Mouse (Mus musculus): Measurements from ENCODE around the gene Egln1.

Egln1 gene

GRCm38 (mm10) chr8:124944406-124944805, 4.7 kb downstream of the Egln1 start:
- no peak for DNase-seq (ENCODE audit: low read depth, low spot score)

DNA sequence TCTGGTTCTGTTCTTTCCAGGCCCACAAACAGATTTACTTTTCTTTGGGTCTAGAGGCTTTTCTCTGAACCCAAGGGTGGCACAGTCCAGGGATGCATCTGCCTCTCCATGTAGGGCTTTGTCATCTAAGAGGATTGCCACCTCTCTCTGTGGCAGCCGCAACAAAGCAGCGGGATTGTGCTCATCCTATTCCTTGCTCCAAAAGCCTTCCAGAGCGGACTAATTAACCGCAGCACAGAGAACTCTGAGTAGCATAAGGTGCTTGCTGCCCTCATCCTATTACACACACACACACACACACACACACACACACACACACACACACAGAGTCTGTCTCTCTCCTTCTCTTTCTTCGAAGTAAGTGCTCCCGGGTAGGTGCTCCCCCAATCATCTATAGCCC, 5.3 kb downstream of the Egln1 start:
- no peak for DNase-seq (ENCODE audit: low read depth, low spot score)

GRCm38 (mm10) chr8:124937293-124937692, 11.8 kb downstream of the Egln1 start:
- DNase-seq (ENCODE audit: low read depth, low spot score): no peak

- DNase-seq (ENCODE audit: low read depth, low spot score): no peak
These were observed 12.4 kb downstream of the Egln1 start for GRCm38 (mm10) chr8:124936699-124937098.

- no peak for DNase-seq (ENCODE audit: low read depth, low spot score)
These were observed 14.0 kb downstream of the Egln1 start for GRCm38 (mm10) chr8:124935116-124935515.

DNA sequence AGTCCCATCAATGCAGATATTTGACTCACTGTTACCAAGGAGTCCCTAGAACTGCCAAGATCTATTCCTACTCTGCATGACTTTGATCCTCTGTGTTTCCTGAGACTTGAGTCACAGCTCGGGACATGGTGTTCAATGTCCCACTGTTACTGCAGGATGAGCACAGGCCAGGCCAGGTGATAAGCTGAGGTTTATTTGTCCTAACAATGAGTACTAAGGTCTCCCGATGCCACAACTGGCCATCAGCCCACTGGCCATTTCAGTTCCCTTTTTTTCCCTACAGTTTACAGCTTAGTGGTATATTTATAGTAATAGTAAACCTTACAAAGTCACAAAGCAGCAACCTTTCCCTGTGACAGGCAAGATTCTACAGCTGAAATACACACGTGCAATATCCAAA, 16.7 kb downstream of the Egln1 start:
- DNase-seq (ENCODE audit: low read depth, low spot score): no peak

- no peak for DNase-seq (ENCODE audit: low read depth, low spot score)
These were observed 18.5 kb downstream of the Egln1 start for GRCm38 (mm10) chr8:124930649-124931048.

GRCm38 (mm10) chr8:124930086-124930485, 19.0 kb downstream of the Egln1 start:
- no peak for DNase-seq (ENCODE audit: low read depth, low spot score)

GRCm38 (mm10) chr8:124929006-124929405, 20.1 kb downstream of the Egln1 start:
- DNase-seq (ENCODE audit: low read depth, low spot score): no peak

- no peak for DNase-seq (ENCODE audit: low read depth, low spot score)
These were observed 22.8 kb downstream of the Egln1 start for GRCm38 (mm10) chr8:124926351-124926771.

GRCm38 (mm10) chr8:124925544-124926266, 23.4 kb downstream of the Egln1 start:
- DNase-seq (ENCODE audit: low read depth, low spot score): no peak

GRCm38 (mm10) chr8:124923971-124924652, 25.0 kb downstream of the Egln1 start:
- DNase-seq (ENCODE audit: low read depth, low spot score): no peak

- DNase-seq (ENCODE audit: low read depth, low spot score): no peak
These were observed 26.5 kb downstream of the Egln1 start for GRCm38 (mm10) chr8:124922490-124923089.

DNA sequence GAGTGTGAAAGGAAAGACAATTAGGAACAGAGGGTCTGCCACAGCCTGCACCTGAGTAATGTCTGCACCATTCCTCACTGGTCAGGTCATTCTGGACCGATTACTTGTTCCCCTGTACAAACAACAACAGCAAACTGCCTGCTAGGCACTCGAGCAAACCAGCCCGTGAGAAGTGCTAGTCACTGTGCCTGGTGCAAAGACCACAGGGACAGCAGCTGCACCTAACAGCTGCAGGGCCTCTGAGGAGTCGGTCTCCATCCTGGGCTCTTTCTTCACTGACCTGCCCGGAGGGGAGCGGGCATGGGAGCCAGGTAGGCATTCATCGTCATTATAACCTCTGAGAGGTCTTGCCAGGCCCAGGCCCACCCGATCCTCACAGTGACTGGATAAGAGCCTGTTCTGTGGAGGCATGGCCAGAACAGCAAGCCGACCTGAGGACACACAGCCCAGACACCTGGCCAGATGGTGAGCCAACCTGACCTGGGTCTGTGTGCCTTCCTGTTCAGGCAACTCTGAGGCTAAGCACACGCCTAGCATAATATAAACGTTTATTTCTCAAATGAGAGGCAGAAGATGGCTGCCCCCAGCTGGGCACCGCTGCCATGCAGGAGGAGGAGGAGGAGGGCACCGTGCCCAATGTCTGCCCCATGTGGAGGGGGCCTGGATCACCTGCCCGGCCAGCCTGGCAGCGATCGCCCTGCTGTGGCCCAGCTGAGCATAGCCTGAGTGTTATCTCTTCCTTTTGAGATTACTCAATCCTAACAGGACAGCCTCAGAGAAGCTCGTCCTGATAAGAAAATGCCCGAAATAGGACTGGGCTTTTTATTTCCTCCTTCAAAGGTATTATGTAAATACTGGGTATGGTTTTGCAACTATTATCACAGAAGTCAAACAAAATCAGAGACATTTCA, 27.5 kb downstream of the Egln1 start:
- DNase-seq (ENCODE audit: low read depth, low spot score): no peak

DNA sequence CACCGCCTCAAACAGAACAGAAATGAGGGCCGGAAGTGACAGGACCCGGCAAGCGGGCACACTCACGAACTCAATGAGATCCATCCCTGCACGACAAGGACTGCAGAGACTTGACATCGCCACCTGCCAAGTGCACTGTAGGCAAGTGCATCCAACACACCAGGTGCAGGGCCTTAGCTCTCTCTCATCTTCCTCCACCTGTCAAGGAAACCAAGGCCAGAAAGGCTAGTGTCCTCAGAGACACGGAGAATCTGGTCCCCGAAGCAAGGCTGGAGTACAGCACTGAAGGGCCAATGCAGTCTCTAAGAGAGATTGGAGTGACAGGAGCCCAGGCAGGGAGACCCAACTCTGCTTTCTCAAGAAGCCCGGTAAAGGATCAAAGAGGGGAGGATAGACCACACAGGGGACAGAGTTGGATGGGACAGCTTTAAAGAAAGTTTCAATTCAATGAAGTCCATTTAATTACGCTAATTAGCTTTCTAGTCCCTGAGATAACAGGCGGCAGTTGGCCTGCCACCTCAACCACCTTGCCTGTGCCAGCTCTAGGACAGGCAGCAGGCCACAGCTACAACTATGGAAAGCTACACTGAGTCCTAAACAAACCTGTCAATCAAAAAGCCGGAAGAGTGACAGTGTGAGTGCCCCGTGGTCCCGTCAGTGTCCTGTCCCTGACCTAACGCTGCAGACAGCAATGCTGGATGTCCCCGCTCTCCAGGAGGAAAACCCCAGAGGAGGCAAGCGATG, 31.2 kb downstream of the Egln1 start:
- DNase-seq (ENCODE audit: low read depth, low spot score): no peak

DNA sequence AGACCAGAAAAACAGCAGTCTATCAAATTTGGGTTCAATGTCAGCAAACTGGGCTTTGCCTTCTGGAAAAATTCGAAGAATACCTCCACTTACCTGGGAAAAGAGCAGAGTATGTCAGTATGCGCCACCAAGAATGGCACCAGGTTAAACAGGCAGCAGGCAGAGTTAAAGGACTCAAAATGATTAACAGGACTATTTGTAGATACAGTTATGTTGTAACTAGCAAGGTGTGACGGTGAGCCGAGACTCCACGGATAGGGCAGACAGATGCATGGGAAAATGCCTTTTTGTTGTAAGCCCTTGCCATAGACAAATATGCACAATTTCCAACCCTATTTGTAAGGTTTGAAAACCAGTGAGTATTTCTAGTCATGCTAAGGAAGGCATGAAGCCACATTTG, 35.1 kb downstream of the Egln1 start:
- DNase-seq (ENCODE audit: low read depth, low spot score): no peak

- no peak for DNase-seq (ENCODE audit: low read depth, low spot score)
These were observed 36.9 kb downstream of the Egln1 start for GRCm38 (mm10) chr8:124911938-124912872.

GRCm38 (mm10) chr8:124910349-124910748, 38.8 kb downstream of the Egln1 start:
- no peak for DNase-seq (ENCODE audit: low read depth, low spot score)

GRCm38 (mm10) chr8:124909936-124910335, 39.2 kb downstream of the Egln1 start:
- no peak for DNase-seq (ENCODE audit: low read depth, low spot score)

DNA sequence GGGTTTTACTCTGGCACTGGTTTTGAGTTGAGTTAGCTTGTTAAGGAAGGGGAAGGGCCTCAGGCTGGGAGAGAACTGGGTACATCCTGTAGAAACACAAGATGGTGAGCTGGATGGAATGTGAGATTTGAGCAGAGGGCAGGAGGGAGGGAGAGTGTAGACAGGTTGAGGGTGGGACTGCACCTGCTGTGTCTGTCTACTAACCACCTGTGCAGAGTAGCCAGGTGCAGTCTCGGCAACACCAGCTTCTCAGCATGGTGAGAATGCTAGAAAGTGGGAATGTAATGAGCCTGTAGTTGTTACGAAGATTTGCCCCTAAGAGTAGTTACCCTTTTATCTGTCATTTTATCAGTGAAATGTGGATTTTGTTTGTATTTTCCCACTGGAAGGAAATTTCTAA, 43.6 kb downstream of the Egln1 start:
- DNase-seq (ENCODE audit: low read depth, low spot score): no peak

All from forelimb bud, embryonic 11.5 days (tissue).